13 mouse cellular contexts compared by ENCODE assay signal in the genomic region with DNA sequence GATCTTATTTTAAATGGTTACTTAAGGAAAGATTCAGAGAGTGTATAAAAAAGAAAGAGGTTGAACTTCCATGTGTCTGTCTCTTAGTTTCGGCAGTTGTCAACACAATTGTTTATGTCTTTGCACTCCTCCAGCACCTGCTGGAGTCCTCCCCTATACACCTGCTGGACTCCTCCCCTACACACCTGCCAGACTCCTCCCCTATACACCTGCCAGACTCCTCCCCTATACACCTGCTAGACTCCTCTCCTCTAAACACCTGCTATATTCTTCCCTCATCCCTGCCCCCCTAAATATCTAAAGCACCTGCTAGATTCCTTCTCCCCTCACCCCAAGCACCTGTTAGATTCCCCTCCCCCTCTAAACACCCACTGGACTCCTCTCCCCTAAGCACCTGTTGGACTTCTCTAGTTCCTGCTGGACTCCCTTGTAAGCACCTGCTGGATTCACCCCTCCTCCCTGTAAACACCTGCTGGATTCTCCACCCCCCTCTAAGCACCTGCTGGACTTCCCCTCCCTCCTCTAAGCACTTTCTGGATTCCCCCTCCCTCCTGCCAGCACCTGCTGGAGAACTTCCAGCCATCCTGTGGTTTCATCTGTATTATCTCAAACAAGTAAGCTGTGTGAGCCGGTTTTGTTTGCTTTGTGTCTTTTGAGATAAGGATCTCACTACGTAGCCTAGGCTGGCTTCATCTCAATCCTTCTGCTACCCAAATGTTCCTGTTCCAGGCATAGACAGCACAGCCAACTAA. TPM values are rescaled to one million over a fixed set of nuclear protein-coding genes. Genes with fewer than 3 reads are reported as not detected.
DNase-seq lines count a peak whose midpoint lies in the region; ATAC-seq and TF ChIP-seq lines count a peak whose summit lies in the region.
"Had no signal": no experiment of that assay in that cellular context is flagged by ENCODE, and none has a peak within 500 bp of the region (broad histone marks: within the 10 kb centered on the region; RNA-seq: fewer than 3 reads in every experiment).

No protein-coding gene starts in this region.

- no peak overlapping the region for H3ac ChIP-seq in myocyte (ENCODE audit: control insufficient read depth, insufficient read length)

- H3K4me3 ChIP-seq in intestine, postnatal 0 days (ENCODE audit: low read depth, low read length) = no peak overlapping the region
- H3K4me3 ChIP-seq in myocyte = no peak overlapping the region
- H3K4me3 ChIP-seq: liver, embryonic 12.5 days; midbrain, embryonic 15.5 days had no signal

- no peaks in the 10 kb centered on the region for H3K36me3 ChIP-seq in intestine, postnatal 0 days (ENCODE audit: control insufficient read depth, insufficient read depth)
- H3K36me3 ChIP-seq in myocyte (ENCODE audit: control insufficient read depth, insufficient read depth) = no peaks in the 10 kb centered on the region
- H3K36me3 ChIP-seq: liver, embryonic 12.5 days; midbrain, embryonic 15.5 days had no signal

- no peak overlapping the region for H3K9ac ChIP-seq in intestine, postnatal 0 days (ENCODE audit: low read depth, low read length)
- H3K9ac ChIP-seq: liver, embryonic 12.5 days; midbrain, embryonic 15.5 days had no signal

- TF ChIP-seq CTCF in intestine, postnatal 0 days (IDR thresholded peaks at IDR 0.05; ENCODE audit: low read depth) = no peak

- WGBS in intestine, postnatal 0 days = 16% methylated on average over 3 of the region's 3 CpGs

- no peaks in the 10 kb centered on the region for H3K4me1 ChIP-seq in intestine, postnatal 0 days (replicated peaks; ENCODE audit: control insufficient read depth, insufficient read depth, low read length)
- H3K4me1 ChIP-seq: liver, embryonic 12.5 days had no signal

- H3K27ac ChIP-seq in intestine, postnatal 0 days (ENCODE audit: low read depth, low read length) = no peak overlapping the region
- H3K27ac ChIP-seq: liver, embryonic 12.5 days; midbrain, embryonic 15.5 days had no signal

- no peak overlapping the region for H3K4me2 ChIP-seq in intestine, postnatal 0 days (replicated peaks; ENCODE audit: low read depth)
- no peak overlapping the region for H3K4me2 ChIP-seq in myocyte (ENCODE audit: low read depth)
- H3K4me2 ChIP-seq: liver, embryonic 12.5 days; midbrain, embryonic 15.5 days had no signal

- DNase-seq in 416B (ENCODE audit: low read depth) (peak; percentile 34), ES-CJ7 (ENCODE audit: low read depth, low spot score) (peak; percentile 8)
- DNase-seq in gastrocnemius, postnatal 36 days = no peak
- DNase-seq in kidney, postnatal 4 days = no peak
- no peak for DNase-seq in cerebellum, postnatal 36 days
- DNase-seq in gastrocnemius, postnatal 10 days = no peak
- DNase-seq: embryo, embryonic 11 days; kidney, postnatal 25 days had no signal

- intact Hi-C loops in gastrocnemius, postnatal 36 days (cut with DNase I) = no loop called here

- peak; percentile 51; the same call in 1 of the 2 replicates for ATAC-seq in intestine, postnatal 0 days
- ATAC-seq: activated CD4-positive, CD25-positive, alpha-beta regulatory T cell, adult 4 months; liver, embryonic 12.5 days; midbrain, embryonic 15.5 days had no signal

- no peaks in the 10 kb centered on the region for H3K79me2 ChIP-seq in myocyte (ENCODE audit: control insufficient read depth, insufficient read depth)

- TF ChIP-seq POLR2A in myocyte (IDR thresholded peaks at IDR 0.05; ENCODE audit: insufficient read length, low read depth) = no peak

- H3K9me3 ChIP-seq in intestine, postnatal 0 days (ENCODE audit: control insufficient read depth) = no peaks in the 10 kb centered on the region
- H3K9me3 ChIP-seq: liver, embryonic 12.5 days; midbrain, embryonic 15.5 days had no signal

- no peaks in the 10 kb centered on the region for H3K27me3 ChIP-seq in intestine, postnatal 0 days (replicated peaks; ENCODE audit: control insufficient read depth, insufficient read depth, low read length)
- H3K27me3 ChIP-seq in myocyte (ENCODE audit: control insufficient read depth, insufficient read depth, insufficient read length) = no peaks in the 10 kb centered on the region
- H3K27me3 ChIP-seq: liver, embryonic 12.5 days; midbrain, embryonic 15.5 days had no signal

TF ChIP-seq in myocyte, 11 proteins besides CTCF, POLR2A, EP300 and RAD21:
- no peak for TF ChIP-seq REST (IDR thresholded peaks at IDR 0.05; ENCODE audit: insufficient read depth, insufficient read length)
- TF ChIP-seq SRF (IDR thresholded peaks at IDR 0.05; ENCODE audit: control insufficient read depth, insufficient read length, low read depth) = no peak
- TF ChIP-seq USF1 (IDR thresholded peaks at IDR 0.05; ENCODE audit: low read depth) = no peak
- TF ChIP-seq TCF12 (IDR thresholded peaks at IDR 0.05; ENCODE audit: insufficient read depth, poor library complexity, severe bottlenecking) = peak; percentile 43
- TF ChIP-seq E2F4 (IDR thresholded peaks at IDR 0.05; ENCODE audit: insufficient read depth) = no peak
- TF ChIP-seq MAX (IDR thresholded peaks at IDR 0.05; ENCODE audit: low read depth) = no peak
- TF ChIP-seq POLR2AphosphoS2 (IDR thresholded peaks at IDR 0.05; ENCODE audit: insufficient read length, low read depth) = no peak
- peak in 1 of 3 experiments; percentile 18 for TF ChIP-seq MYOD1 (IDR thresholded peaks at IDR 0.05; ENCODE audit: control insufficient read depth in 1 of 3, insufficient read length in 2 of 3, low read depth in 2 of 3)
- TF ChIP-seq TCF3 (IDR thresholded peaks at IDR 0.05; ENCODE audit: insufficient read length, low read depth) = no peak
- TF ChIP-seq MYOG (IDR thresholded peaks at IDR 0.05; ENCODE audit: control insufficient read depth in 1 of 3, insufficient read depth in 1 of 3, insufficient read length in 2 of 3, low read depth in 2 of 3) = peak in 2 of 3 experiments; percentile 13 to 45
- TF ChIP-seq CEBPB (IDR thresholded peaks at IDR 0.05; ENCODE audit: insufficient read depth, poor library complexity, severe bottlenecking) = no peak

RNA-seq across cellular contexts. Expression of a gene that starts 10.1 kb away (rescaled TPM):
- polyA plus RNA-seq in intestine, postnatal 0 days (2015; fragmentation: Nextera tagmentation; extraction: Ambion mirVana) = 1.0 and 1.2 TPM in 2 replicates
- polyA plus RNA-seq in myocyte (2012; fragmentation: generic; extraction: Trizol) = 21.5 TPM
- total RNA-seq in gastrocnemius, postnatal 36 days (2021) = 1 to 10 TPM; 2.7 to 2.9 TPM
- total RNA-seq in gastrocnemius, postnatal 10 days (2021) = 1 to 10 TPM; 4.3 to 6.3 TPM

Comparison
In these comparisons a context has a peak if more than half of its experiments do, and no peak if none do; other contexts are left out.
1. DNase-seq: peak in 416B (single experiment) and ES-CJ7 (single experiment); none in gastrocnemius, postnatal 36 days (0 of 2), kidney, postnatal 4 days (0 of 2), cerebellum, postnatal 36 days (0 of 2) and gastrocnemius, postnatal 10 days (single experiment).